Mouse (Mus musculus): ENCODE measurements around the gene Hist2h2ab.
A peak's percentile ranks its signal among the peaks of the same experiment; 100 is the strongest.
"Not testable (repeated sequence)": the region's sequence is repeated elsewhere in the genome, so short reads cannot be mapped to it uniquely, and the experiment has no call there.

The Hist2h2ab gene

GRCm38 (mm10) chr3:96262216-96262875, 42.7 kb downstream of the Hist2h2ab start:
- peak; percentile 68 for DNase-seq (ENCODE audit: low spot score)

DNA sequence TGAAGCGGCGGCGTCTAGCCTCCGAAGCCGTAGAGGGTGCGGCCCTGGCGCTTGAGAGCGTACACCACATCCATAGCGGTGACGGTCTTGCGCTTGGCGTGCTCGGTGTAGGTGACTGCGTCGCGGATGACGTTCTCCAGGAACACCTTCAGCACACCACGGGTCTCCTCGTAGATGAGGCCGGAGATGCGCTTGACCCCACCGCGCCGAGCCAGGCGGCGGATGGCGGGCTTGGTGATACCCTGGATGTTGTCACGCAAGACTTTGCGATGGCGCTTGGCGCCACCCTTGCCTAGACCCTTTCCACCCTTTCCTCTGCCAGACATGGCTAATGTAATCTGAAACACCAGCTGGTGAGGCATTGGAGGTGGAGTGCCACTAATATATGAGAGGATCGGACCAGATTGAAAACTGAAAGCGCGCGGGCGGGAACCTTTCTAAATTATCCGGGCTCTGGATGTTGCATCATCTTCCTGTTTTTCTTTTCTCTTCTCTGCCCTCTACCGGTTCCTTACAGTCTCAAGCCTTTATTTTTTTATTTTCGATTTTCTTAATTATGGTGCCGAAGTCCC, 43.4 kb downstream of the Hist2h2ab start, which contains the start of gene Hist2h4:
Gene Hist2h4 (minus strand): TSS at position 333 of the 572 bp plus-strand sequence.
- DNase-seq (ENCODE audit: low spot score), result peak; percentile 94

DNA sequence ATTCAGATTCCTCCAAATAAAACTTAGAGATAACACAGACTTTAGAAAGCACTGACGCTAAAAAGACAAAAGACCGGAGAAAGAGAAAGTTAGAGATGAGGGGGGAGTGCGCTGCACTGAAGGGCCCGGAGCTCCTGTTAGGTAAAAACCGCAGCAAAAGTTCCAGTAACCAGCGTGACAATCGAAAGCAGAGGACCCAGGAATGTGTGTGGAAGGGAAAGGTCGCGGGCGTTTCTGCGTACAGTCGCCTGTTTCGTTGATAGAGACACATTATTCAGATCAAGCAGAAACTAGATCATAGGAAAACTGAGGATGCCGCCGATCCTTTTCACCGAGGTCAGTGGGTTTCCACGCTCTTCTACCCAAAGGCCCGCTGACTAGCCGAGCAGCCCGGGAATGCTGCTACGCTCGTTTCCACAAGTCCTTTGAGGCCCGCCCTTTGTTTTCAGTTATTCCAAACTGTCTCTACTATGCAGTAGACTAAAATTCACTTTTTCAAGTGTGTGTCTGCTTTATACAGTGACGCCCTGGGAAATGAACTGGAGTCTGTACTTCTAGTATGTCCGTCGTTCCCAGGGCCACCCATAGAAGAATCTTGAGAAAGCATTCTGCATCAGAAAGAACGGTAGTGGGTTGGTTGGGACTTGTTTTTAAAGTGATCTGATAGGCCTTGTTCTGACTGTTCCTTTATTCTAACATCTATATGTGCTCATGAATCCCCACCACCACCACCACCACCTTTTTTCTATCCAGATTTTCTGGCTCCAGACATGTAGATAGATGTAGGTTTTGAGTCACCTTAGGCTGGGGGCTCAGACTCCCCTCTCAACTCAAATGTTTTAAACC, 44.1 kb downstream of the Hist2h2ab start:
- DNase-seq (ENCODE audit: low spot score), result peak; percentile 44

- no peak for DNase-seq (ENCODE audit: low spot score)
Observed at GRCm38 (mm10) chr3:96264404-96264949, 44.8 kb downstream of the Hist2h2ab start.

GRCm38 (mm10) chr3:96266132-96266710, 46.6 kb downstream of the Hist2h2ab start:
- no peak for DNase-seq (ENCODE audit: low spot score)

DNA sequence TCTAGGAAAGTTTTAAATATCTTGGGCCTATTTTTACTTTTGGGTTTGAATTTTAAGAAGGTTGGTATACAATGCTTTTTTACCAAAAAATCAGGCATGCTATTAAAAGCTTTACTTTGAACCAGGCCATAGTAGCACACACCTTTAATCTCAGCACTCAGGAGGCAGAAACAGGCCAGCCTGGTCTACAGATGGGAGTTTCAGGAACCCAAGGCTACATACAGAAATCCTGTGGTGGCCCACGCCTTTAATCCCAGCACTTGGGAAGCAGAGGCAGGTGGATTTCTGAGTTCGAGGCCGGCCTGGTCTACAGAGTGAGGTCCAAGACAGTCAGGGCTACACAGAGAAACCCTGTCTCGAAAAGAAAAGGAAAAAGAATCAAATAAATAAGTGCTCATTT, 47.9 kb downstream of the Hist2h2ab start:
- DNase-seq (ENCODE audit: low spot score), result no peak

DNA sequence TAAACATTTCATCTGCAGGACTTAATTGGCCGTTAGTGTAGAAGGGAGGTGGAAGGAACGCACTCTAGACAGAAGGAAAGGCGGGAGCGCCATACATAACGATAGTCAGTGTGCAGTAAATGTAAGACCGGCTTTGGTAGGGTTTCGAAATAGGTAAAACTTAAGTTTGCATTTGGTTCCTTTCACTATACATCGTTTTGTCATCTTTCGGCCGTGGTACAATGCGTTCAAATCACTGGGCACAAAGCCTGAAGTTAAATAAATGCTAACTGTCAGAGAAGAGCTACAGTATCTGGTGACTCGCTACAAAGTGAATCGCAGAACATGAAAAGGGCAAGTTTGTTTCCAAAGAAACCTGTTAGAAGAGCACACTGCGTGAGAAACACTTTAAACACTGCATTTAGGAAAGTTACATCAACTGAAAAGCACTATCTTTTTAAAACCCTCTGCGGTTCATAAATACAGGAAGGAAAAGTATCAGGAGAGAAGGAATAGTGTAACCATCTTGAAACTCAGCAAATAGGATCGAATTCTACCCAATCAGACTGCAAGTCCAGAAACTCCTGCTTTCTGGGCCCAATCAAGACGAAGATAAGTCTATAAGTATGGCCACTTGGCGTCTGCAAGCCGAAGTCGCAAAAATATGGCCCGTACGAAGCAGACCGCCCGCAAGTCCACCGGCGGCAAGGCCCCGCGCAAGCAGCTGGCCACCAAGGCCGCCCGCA, 48.5 kb downstream of the Hist2h2ab start, which contains the start of gene Hist2h3b:
Gene Hist2h3b (plus strand): TSS at position 604 of the 725 bp plus-strand sequence.
- DNase-seq (ENCODE audit: low spot score), result peak; percentile 67

GRCm38 (mm10) chr3:96268776-96269378, 49.2 kb downstream of the Hist2h2ab start:
- not testable (repeated sequence) for DNase-seq (ENCODE audit: low spot score)
